Mouse (Mus musculus): Measurements from ENCODE around the gene Cpsf4l. TPM values are rescaled to one million over a fixed set of nuclear protein-coding genes. Genes with fewer than 3 reads are reported as not detected.

Cpsf4l gene
- polyA plus RNA-seq, 1 experiment from 2014 or later: 0.25 TPM

- peak overlapping the region; percentile 88 for H3K9ac ChIP-seq (ENCODE audit: low read depth, low read length)
- peaks cover 3% of the 10 kb centered on the region for H3K36me3 ChIP-seq (ENCODE audit: control insufficient read depth, insufficient read depth, low read length)
- peak; percentile 22 for ATAC-seq
- H3K27me3 ChIP-seq (ENCODE audit: control insufficient read depth, insufficient read depth, low read depth, low read length): no peaks in the 10 kb centered on the region
- peak overlapping the region; percentile 99 for H3K4me2 ChIP-seq (ENCODE audit: low read length)
- H3K4me1 ChIP-seq (ENCODE audit: control insufficient read depth, insufficient read depth, low read length): peaks cover 45% of the 10 kb centered on the region
- peak overlapping the region; percentile 78 for H3K27ac ChIP-seq (ENCODE audit: low read length)
- no peaks in the 10 kb centered on the region for H3K9me3 ChIP-seq (replicated peaks; ENCODE audit: control insufficient read depth, low read length, poor library complexity, severe bottlenecking)
- WGBS: under 1% methylated on average over 38 of the region's 38 CpGs
- peak overlapping the region; percentile 95 for H3K4me3 ChIP-seq (ENCODE audit: low read depth, low read length)
These were observed 26.8 kb downstream of the Cpsf4l start for GRCm38 (mm10) chr11:113682897-113683626.

GRCm38 (mm10) chr11:113681979-113682378 is 27.8 kb downstream of the Cpsf4l start:
- Histone ChIP-seq H3K4me2 (ENCODE audit: low read length) (peak overlapping the region; percentile 21; the same call in 1 of the 2 replicates), H3K36me3 (ENCODE audit: control insufficient read depth, insufficient read depth, low read length) (no peaks in the 10 kb centered on the region), H3K27ac (ENCODE audit: low read length) (no peak overlapping the region), H3K27me3 (ENCODE audit: control insufficient read depth, insufficient read depth, low read depth, low read length) (no peaks in the 10 kb centered on the region), H3K4me3 (ENCODE audit: low read depth, low read length) (no peak overlapping the region), H3K9ac (ENCODE audit: low read depth, low read length) (no peak overlapping the region), H3K9me3 (replicated peaks; ENCODE audit: control insufficient read depth, low read length, poor library complexity, severe bottlenecking) (no peaks in the 10 kb centered on the region), H3K4me1 (ENCODE audit: control insufficient read depth, insufficient read depth, low read length) (peaks cover 48% of the 10 kb centered on the region)
- ATAC-seq: no peak

- Histone ChIP-seq H3K27ac (ENCODE audit: low read length) (no peak overlapping the region), H3K9me3 (replicated peaks; ENCODE audit: control insufficient read depth, low read length, poor library complexity, severe bottlenecking) (no peaks in the 10 kb centered on the region), H3K4me2 (ENCODE audit: low read length) (no peak overlapping the region), H3K4me3 (ENCODE audit: low read depth, low read length) (no peak overlapping the region), H3K4me1 (ENCODE audit: control insufficient read depth, insufficient read depth, low read length) (peaks cover 39% of the 10 kb centered on the region), H3K27me3 (ENCODE audit: control insufficient read depth, insufficient read depth, low read depth, low read length) (no peaks in the 10 kb centered on the region), H3K36me3 (ENCODE audit: control insufficient read depth, insufficient read depth, low read length) (0 out of 2 replicates have a peak, but pooled peaks cover under 1% of the 10 kb centered on the region), H3K9ac (ENCODE audit: low read depth, low read length) (no peak overlapping the region)
- 95% methylated on average over 2 of the region's 2 CpGs for WGBS
- ATAC-seq: no peak
These were observed 28.9 kb downstream of the Cpsf4l start for GRCm38 (mm10) chr11:113680954-113681353.

- Histone ChIP-seq H3K36me3 (ENCODE audit: control insufficient read depth, insufficient read depth, low read length) (0 out of 2 replicates have a peak, but pooled peaks cover 3% of the 10 kb centered on the region), H3K27me3 (ENCODE audit: control insufficient read depth, insufficient read depth, low read depth, low read length) (no peaks in the 10 kb centered on the region), H3K4me2 (ENCODE audit: low read length) (no peak overlapping the region), H3K4me3 (ENCODE audit: low read depth, low read length) (no peak overlapping the region), H3K9me3 (replicated peaks; ENCODE audit: control insufficient read depth, low read length, poor library complexity, severe bottlenecking) (no peaks in the 10 kb centered on the region), H3K4me1 (ENCODE audit: control insufficient read depth, insufficient read depth, low read length) (peaks cover 27% of the 10 kb centered on the region), H3K9ac (ENCODE audit: low read depth, low read length) (no peak overlapping the region), H3K27ac (ENCODE audit: low read length) (no peak overlapping the region)
- 89% methylated on average over 8 of the region's 8 CpGs for WGBS
- no peak for ATAC-seq
These were observed 31.4 kb downstream of the Cpsf4l start for GRCm38 (mm10) chr11:113678373-113678772.

- 0 out of 2 replicates have a peak, but pooled peaks cover 6% of the 10 kb centered on the region for H3K36me3 ChIP-seq (ENCODE audit: control insufficient read depth, insufficient read depth, low read length)
- peaks cover 19% of the 10 kb centered on the region for H3K4me1 ChIP-seq (ENCODE audit: control insufficient read depth, insufficient read depth, low read length)
- no peak overlapping the region for H3K4me3 ChIP-seq (ENCODE audit: low read depth, low read length)
- no peak overlapping the region for H3K9ac ChIP-seq (ENCODE audit: low read depth, low read length)
- H3K27ac ChIP-seq (ENCODE audit: low read length): no peak overlapping the region
- no peaks in the 10 kb centered on the region for H3K9me3 ChIP-seq (replicated peaks; ENCODE audit: control insufficient read depth, low read length, poor library complexity, severe bottlenecking)
- no peak for ATAC-seq
- 89% methylated on average over 2 of the region's 2 CpGs for WGBS
- no peaks in the 10 kb centered on the region for H3K27me3 ChIP-seq (ENCODE audit: control insufficient read depth, insufficient read depth, low read depth, low read length)
- H3K4me2 ChIP-seq (ENCODE audit: low read length): no peak overlapping the region
These were observed 32.4 kb downstream of the Cpsf4l start for GRCm38 (mm10) chr11:113677378-113677777.

- no peak overlapping the region for H3K4me2 ChIP-seq (ENCODE audit: low read length)
- no peak overlapping the region for H3K27ac ChIP-seq (ENCODE audit: low read length)
- H3K4me1 ChIP-seq (ENCODE audit: control insufficient read depth, insufficient read depth, low read length): peaks cover 15% of the 10 kb centered on the region
- H3K4me3 ChIP-seq (ENCODE audit: low read depth, low read length): no peak overlapping the region
- H3K9me3 ChIP-seq (replicated peaks; ENCODE audit: control insufficient read depth, low read length, poor library complexity, severe bottlenecking): no peaks in the 10 kb centered on the region
- H3K27me3 ChIP-seq (ENCODE audit: control insufficient read depth, insufficient read depth, low read depth, low read length): no peaks in the 10 kb centered on the region
- H3K36me3 ChIP-seq (ENCODE audit: control insufficient read depth, insufficient read depth, low read length): 0 out of 2 replicates have a peak, but pooled peaks cover 6% of the 10 kb centered on the region
- no peak overlapping the region for H3K9ac ChIP-seq (ENCODE audit: low read depth, low read length)
- ATAC-seq: no peak
- 82% methylated on average over 2 of the region's 2 CpGs for WGBS
These were observed 33.0 kb downstream of the Cpsf4l start for GRCm38 (mm10) chr11:113676847-113677246.

GRCm38 (mm10) chr11:113674595-113674994 is 35.2 kb downstream of the Cpsf4l start:
- Histone ChIP-seq H3K4me3 (ENCODE audit: low read depth, low read length) (no peak overlapping the region), H3K36me3 (ENCODE audit: control insufficient read depth, insufficient read depth, low read length) (0 out of 2 replicates have a peak, but pooled peaks cover 11% of the 10 kb centered on the region), H3K9me3 (replicated peaks; ENCODE audit: control insufficient read depth, low read length, poor library complexity, severe bottlenecking) (no peaks in the 10 kb centered on the region), H3K27me3 (ENCODE audit: control insufficient read depth, insufficient read depth, low read depth, low read length) (no peaks in the 10 kb centered on the region), H3K4me1 (ENCODE audit: control insufficient read depth, insufficient read depth, low read length) (peaks cover 6% of the 10 kb centered on the region), H3K4me2 (ENCODE audit: low read length) (no peak overlapping the region), H3K27ac (ENCODE audit: low read length) (no peak overlapping the region), H3K9ac (ENCODE audit: low read depth, low read length) (no peak overlapping the region)
- no peak for ATAC-seq
- 87% methylated on average over 5 of the region's 5 CpGs for WGBS

- Histone ChIP-seq H3K9me3 (replicated peaks; ENCODE audit: control insufficient read depth, low read length, poor library complexity, severe bottlenecking) (no peaks in the 10 kb centered on the region), H3K36me3 (ENCODE audit: control insufficient read depth, insufficient read depth, low read length) (0 out of 2 replicates have a peak, but pooled peaks cover 11% of the 10 kb centered on the region), H3K4me3 (ENCODE audit: low read depth, low read length) (no peak overlapping the region), H3K27me3 (ENCODE audit: control insufficient read depth, insufficient read depth, low read depth, low read length) (no peaks in the 10 kb centered on the region), H3K9ac (ENCODE audit: low read depth, low read length) (no peak overlapping the region), H3K4me2 (ENCODE audit: low read length) (no peak overlapping the region), H3K27ac (ENCODE audit: low read length) (no peak overlapping the region), H3K4me1 (ENCODE audit: control insufficient read depth, insufficient read depth, low read length) (peaks cover 4% of the 10 kb centered on the region; the same call in 1 of the 2 replicates)
- ATAC-seq: no peak
- 96% methylated on average over 4 of the region's 4 CpGs for WGBS
These were observed 36.2 kb downstream of the Cpsf4l start for GRCm38 (mm10) chr11:113673614-113674013.

- H3K4me3 ChIP-seq (ENCODE audit: low read depth, low read length): no peak overlapping the region
- H3K4me2 ChIP-seq (ENCODE audit: low read length): no peak overlapping the region
- 0 out of 2 replicates have a peak, but pooled peaks cover 8% of the 10 kb centered on the region for H3K36me3 ChIP-seq (ENCODE audit: control insufficient read depth, insufficient read depth, low read length)
- H3K27me3 ChIP-seq (ENCODE audit: control insufficient read depth, insufficient read depth, low read depth, low read length): no peaks in the 10 kb centered on the region
- no peaks in the 10 kb centered on the region for H3K4me1 ChIP-seq (ENCODE audit: control insufficient read depth, insufficient read depth, low read length)
- H3K9me3 ChIP-seq (replicated peaks; ENCODE audit: control insufficient read depth, low read length, poor library complexity, severe bottlenecking): no peaks in the 10 kb centered on the region
- no peak overlapping the region for H3K9ac ChIP-seq (ENCODE audit: low read depth, low read length)
- no peak overlapping the region for H3K27ac ChIP-seq (ENCODE audit: low read length)
- ATAC-seq: no peak
- 84% methylated on average over 4 of the region's 4 CpGs for WGBS
These were observed 40.1 kb downstream of the Cpsf4l start for GRCm38 (mm10) chr11:113669711-113670110.

Data from midbrain, embryonic 16.5 days (tissue).